Mouse (Mus musculus): ENCODE data around the gene Tnfsf13b. TPM values are rescaled to one million over a fixed set of nuclear protein-coding genes. Genes with fewer than 3 reads are reported as not detected.

Tnfsf13b gene
- total and polyA plus RNA-seq, 3 experiments: 0.16 TPM; not detected in 2

DNA sequence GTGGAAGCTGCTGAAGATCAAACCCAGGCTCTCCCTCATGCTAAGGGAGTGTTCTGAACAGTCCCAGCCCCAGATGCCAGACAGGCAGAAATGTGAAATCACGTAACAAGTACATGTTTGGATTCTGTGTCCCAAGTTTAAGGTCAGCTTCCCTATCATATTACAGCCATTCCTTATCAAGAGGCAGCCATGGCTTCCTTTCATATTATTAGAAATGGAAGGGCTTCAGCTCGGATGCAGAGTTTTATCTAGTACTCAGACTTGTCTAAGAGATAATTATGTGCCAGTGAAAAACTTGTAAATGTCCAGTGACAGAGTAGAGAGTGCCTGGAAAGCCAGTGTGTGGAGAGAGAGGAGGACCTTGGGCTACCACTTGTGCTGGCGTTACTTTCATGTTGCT, 34.6 kb downstream of the Tnfsf13b start:
- no peak for TF ChIP-seq GATA1 (IDR thresholded peaks at IDR 0.05; ENCODE audit: borderline replicate concordance, low read length)
- TF ChIP-seq GATA2 (IDR thresholded peaks at IDR 0.05; ENCODE audit: borderline replicate concordance, low read depth, low read length): no peak
- TF ChIP-seq CTCF (IDR thresholded peaks at IDR 0.05; ENCODE audit: low read depth, low read length): no peak
- no peak for TF ChIP-seq TAL1 (conservative IDR thresholded peaks at IDR 0.05; ENCODE audit: low read depth, low read length)
- TF ChIP-seq POLR2AphosphoS5 (IDR thresholded peaks at IDR 0.05; ENCODE audit: insufficient replicate concordance, low read depth, low read length): no peak
- H3K36me3 ChIP-seq (replicated peaks): no peaks in the 10 kb centered on the region
- no peak overlapping the region for H3K4me3 ChIP-seq (ENCODE audit: low read depth, low read length)
- H3K9me3 ChIP-seq (replicated peaks): no peaks in the 10 kb centered on the region
- DNase-seq (ENCODE audit: low spot score): no peak
- ATAC-seq (ENCODE audit: extremely low read depth, insufficient number of reproducible peaks, low FRiP score, poor library complexity, severe bottlenecking): no peak
- no peaks in the 10 kb centered on the region for H3K4me1 ChIP-seq (ENCODE audit: insufficient read depth, low read depth, low read length)
- H3K27me3 ChIP-seq (ENCODE audit: insufficient read depth, low read length): no peaks in the 10 kb centered on the region

DNA sequence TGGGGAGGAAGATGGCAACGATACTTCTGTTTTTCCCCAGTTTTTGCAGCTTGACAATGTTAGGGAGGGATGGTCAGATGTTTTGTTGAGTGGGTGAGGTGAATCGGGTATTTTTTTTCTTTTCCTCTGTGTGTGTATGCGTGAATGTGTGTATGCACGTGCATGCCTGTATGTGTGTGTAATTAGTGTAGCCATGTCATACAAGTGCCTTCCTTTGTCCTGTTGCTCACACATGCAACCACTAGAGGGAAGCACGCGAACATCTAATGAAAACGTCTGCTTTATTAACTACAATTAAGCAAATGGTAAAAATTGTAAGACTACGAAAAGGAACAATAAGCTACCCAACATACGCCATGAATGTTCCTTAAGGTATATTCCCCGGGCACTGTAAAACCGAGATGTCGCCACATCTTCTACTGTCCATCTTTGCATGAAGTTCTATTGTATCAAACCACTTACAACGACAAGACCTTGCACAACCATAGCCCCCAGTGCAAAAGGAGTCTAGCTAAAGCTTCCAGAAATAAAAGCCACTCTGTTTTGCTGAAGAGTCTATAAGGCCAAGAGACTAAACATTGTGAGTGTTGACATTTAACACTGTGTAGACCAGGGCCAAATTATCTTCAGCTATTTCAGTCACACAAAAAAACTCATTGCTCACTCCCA, 37.7 kb downstream of the Tnfsf13b start:
- TF ChIP-seq CTCF (IDR thresholded peaks at IDR 0.05; ENCODE audit: low read depth, low read length) (no peak), GATA2 (IDR thresholded peaks at IDR 0.05; ENCODE audit: borderline replicate concordance, low read depth, low read length) (no peak), POLR2AphosphoS5 (IDR thresholded peaks at IDR 0.05; ENCODE audit: insufficient replicate concordance, low read depth, low read length) (no peak), GATA1 (IDR thresholded peaks at IDR 0.05; ENCODE audit: borderline replicate concordance, low read length) (no peak), TAL1 (conservative IDR thresholded peaks at IDR 0.05; ENCODE audit: low read depth, low read length) (no peak)
- Histone ChIP-seq H3K36me3 (replicated peaks) (no peaks in the 10 kb centered on the region), H3K9me3 (replicated peaks) (no peaks in the 10 kb centered on the region), H3K4me3 (ENCODE audit: low read depth, low read length) (no peak overlapping the region), H3K4me1 (ENCODE audit: insufficient read depth, low read depth, low read length) (no peaks in the 10 kb centered on the region), H3K27me3 (ENCODE audit: insufficient read depth, low read length) (no peaks in the 10 kb centered on the region)
- DNase-seq (ENCODE audit: low spot score): no peak
- no peak for ATAC-seq (ENCODE audit: extremely low read depth, insufficient number of reproducible peaks, low FRiP score, poor library complexity, severe bottlenecking)

DNA sequence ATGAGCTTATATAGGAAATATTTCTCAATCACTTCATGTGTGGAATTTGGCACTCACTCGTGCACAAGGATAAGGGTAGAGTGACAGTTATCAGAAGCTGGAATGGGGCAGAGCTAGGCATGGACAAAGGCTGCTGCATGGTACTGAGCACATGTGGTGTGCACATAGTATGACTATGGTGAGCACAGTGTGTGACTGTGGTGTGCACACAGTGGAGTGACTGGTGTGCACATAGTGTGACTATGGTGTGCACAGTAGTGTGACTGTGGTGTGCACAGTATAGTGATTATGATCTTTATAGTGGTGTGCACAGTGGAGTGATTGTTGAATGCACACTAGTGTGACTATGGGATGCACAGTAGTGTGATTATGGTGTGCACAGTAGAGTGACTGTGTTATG, 39.5 kb downstream of the Tnfsf13b start:
- DNase-seq (ENCODE audit: low spot score) (no peak), ATAC-seq (ENCODE audit: extremely low read depth, insufficient number of reproducible peaks, low FRiP score, poor library complexity, severe bottlenecking) (no peak)
- Histone ChIP-seq H3K4me3 (ENCODE audit: low read depth, low read length) (no peak overlapping the region), H3K4me1 (ENCODE audit: insufficient read depth, low read depth, low read length) (no peaks in the 10 kb centered on the region), H3K27me3 (ENCODE audit: insufficient read depth, low read length) (no peaks in the 10 kb centered on the region), H3K36me3 (replicated peaks) (no peaks in the 10 kb centered on the region), H3K9me3 (replicated peaks) (no peaks in the 10 kb centered on the region)
- no peak for TF ChIP-seq GATA1 (IDR thresholded peaks at IDR 0.05; ENCODE audit: borderline replicate concordance, low read length)
- no peak for TF ChIP-seq CTCF (IDR thresholded peaks at IDR 0.05; ENCODE audit: low read depth, low read length)
- TF ChIP-seq POLR2AphosphoS5 (IDR thresholded peaks at IDR 0.05; ENCODE audit: insufficient replicate concordance, low read depth, low read length): no peak
- no peak for TF ChIP-seq TAL1 (conservative IDR thresholded peaks at IDR 0.05; ENCODE audit: low read depth, low read length)
- no peak for TF ChIP-seq GATA2 (IDR thresholded peaks at IDR 0.05; ENCODE audit: borderline replicate concordance, low read depth, low read length)

DNA sequence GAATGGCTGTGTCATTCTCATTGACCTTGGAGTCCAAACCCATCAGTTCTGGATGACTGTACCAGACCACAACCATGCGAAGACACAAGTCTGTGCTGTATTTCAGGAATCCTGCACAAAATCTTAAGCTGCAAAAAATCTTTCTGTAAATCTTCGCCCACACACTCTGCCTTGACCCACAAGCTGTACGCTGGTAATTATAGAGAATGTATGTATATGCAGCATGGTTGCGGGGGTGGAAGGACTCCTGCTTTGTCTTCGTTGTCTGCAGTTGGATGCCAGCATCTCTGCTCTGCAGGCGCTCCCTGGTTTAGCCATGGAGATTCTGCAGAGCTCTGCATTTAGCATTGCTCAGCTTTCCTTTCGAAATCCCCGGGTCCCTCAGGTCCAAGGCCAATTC, 42.9 kb downstream of the Tnfsf13b start:
- H3K9me3 ChIP-seq (replicated peaks): no peaks in the 10 kb centered on the region
- H3K4me3 ChIP-seq (ENCODE audit: low read depth, low read length): no peak overlapping the region
- DNase-seq (ENCODE audit: low spot score) (no peak), ATAC-seq (ENCODE audit: extremely low read depth, insufficient number of reproducible peaks, low FRiP score, poor library complexity, severe bottlenecking) (no peak)
- no peak for TF ChIP-seq GATA1 (IDR thresholded peaks at IDR 0.05; ENCODE audit: borderline replicate concordance, low read length)
- no peak for TF ChIP-seq TAL1 (conservative IDR thresholded peaks at IDR 0.05; ENCODE audit: low read depth, low read length)
- no peak for TF ChIP-seq GATA2 (IDR thresholded peaks at IDR 0.05; ENCODE audit: borderline replicate concordance, low read depth, low read length)
- TF ChIP-seq POLR2AphosphoS5 (IDR thresholded peaks at IDR 0.05; ENCODE audit: insufficient replicate concordance, low read depth, low read length): no peak
- TF ChIP-seq CTCF (IDR thresholded peaks at IDR 0.05; ENCODE audit: low read depth, low read length): no peak
- H3K36me3 ChIP-seq (replicated peaks): no peaks in the 10 kb centered on the region
- no peaks in the 10 kb centered on the region for H3K4me1 ChIP-seq (ENCODE audit: insufficient read depth, low read depth, low read length)
- no peaks in the 10 kb centered on the region for H3K27me3 ChIP-seq (ENCODE audit: insufficient read depth, low read length)

DNA sequence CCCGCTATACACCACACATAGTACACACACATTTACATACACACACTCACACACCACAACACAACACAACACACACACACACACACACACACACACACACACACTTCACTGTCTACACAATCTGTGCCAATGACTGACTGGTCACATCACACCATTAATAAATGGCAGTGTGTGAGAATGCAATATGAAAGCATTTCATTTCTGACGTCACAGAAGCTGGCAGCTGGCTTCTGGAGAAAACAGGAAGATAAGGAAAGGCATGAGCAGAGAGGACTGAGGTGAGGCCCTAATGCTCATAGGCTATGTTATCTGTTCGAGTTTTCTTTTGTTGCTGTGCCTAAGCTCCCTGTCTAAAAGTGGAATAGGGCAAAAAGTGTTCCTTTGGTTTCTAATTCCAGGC, 45.3 kb downstream of the Tnfsf13b start:
- no peak for DNase-seq (ENCODE audit: low spot score)
- Histone ChIP-seq H3K4me1 (ENCODE audit: insufficient read depth, low read depth, low read length) (no peaks in the 10 kb centered on the region), H3K27me3 (ENCODE audit: insufficient read depth, low read length) (peaks cover 2% of the 10 kb centered on the region; the same call in 1 of the 2 replicates)

DNA sequence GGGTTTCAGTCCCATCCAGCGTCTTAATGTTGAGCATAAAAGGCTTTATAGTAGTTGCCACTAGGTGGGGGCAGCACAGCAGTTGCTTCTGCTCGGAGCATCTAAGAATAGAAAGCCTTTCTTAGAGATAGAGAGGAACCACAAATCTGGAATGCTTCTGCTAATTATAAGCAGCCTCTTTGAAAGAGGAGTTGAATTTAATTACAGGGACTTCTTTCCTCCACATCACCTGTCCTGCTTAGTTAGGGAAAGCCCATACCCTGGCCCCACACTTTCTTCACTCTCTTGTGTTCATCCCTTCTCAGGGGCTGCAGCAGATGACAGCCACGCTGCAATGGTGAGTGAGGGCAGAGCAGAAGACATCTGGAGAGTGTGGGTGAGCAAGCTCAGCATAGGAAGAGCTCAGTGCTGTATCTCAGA, 47.3 kb downstream of the Tnfsf13b start:
- H3K9me3 ChIP-seq (replicated peaks): no peaks in the 10 kb centered on the region
- DNase-seq (ENCODE audit: low spot score): no peak
- peaks cover 5% of the 10 kb centered on the region; the same call in 1 of the 2 replicates for H3K27me3 ChIP-seq (ENCODE audit: insufficient read depth, low read length)
- no peak overlapping the region for H3K4me3 ChIP-seq (ENCODE audit: low read depth, low read length)
- no peak for TF ChIP-seq CTCF (IDR thresholded peaks at IDR 0.05; ENCODE audit: low read depth, low read length)
- TF ChIP-seq POLR2AphosphoS5 (IDR thresholded peaks at IDR 0.05; ENCODE audit: insufficient replicate concordance, low read depth, low read length): no peak
- no peak for TF ChIP-seq GATA2 (IDR thresholded peaks at IDR 0.05; ENCODE audit: borderline replicate concordance, low read depth, low read length)
- no peak for TF ChIP-seq TAL1 (conservative IDR thresholded peaks at IDR 0.05; ENCODE audit: low read depth, low read length)
- TF ChIP-seq GATA1 (IDR thresholded peaks at IDR 0.05; ENCODE audit: borderline replicate concordance, low read length): no peak
- H3K4me1 ChIP-seq (ENCODE audit: insufficient read depth, low read depth, low read length): no peaks in the 10 kb centered on the region
- no peaks in the 10 kb centered on the region for H3K36me3 ChIP-seq (replicated peaks)
- no peak for ATAC-seq (ENCODE audit: extremely low read depth, insufficient number of reproducible peaks, low FRiP score, poor library complexity, severe bottlenecking)

More for the DNA sequence above, 45.3 kb downstream of the Tnfsf13b start:
- Histone ChIP-seq H3K4me3 (ENCODE audit: low read depth, low read length) (no peak overlapping the region), H3K9me3 (replicated peaks) (no peaks in the 10 kb centered on the region), H3K36me3 (replicated peaks) (no peaks in the 10 kb centered on the region)
- TF ChIP-seq TAL1 (conservative IDR thresholded peaks at IDR 0.05; ENCODE audit: low read depth, low read length): no peak
- no peak for TF ChIP-seq GATA1 (IDR thresholded peaks at IDR 0.05; ENCODE audit: borderline replicate concordance, low read length)
- TF ChIP-seq POLR2AphosphoS5 (IDR thresholded peaks at IDR 0.05; ENCODE audit: insufficient replicate concordance, low read depth, low read length): no peak
- no peak for TF ChIP-seq GATA2 (IDR thresholded peaks at IDR 0.05; ENCODE audit: borderline replicate concordance, low read depth, low read length)
- no peak for TF ChIP-seq CTCF (IDR thresholded peaks at IDR 0.05; ENCODE audit: low read depth, low read length)
- ATAC-seq (ENCODE audit: extremely low read depth, insufficient number of reproducible peaks, low FRiP score, poor library complexity, severe bottlenecking): no peak

Data from G1E (cell line).